Mouse (Mus musculus): ENCODE data around the gene Col18a1.

- TF ChIP-seq CTCF (IDR thresholded peaks at IDR 0.05), result no peak
- no peak for TF ChIP-seq EP300 (IDR thresholded peaks at IDR 0.05)
These were observed 132.9 kb downstream of the Col18a1 start for GRCm38 (mm10) chr10:77033323-77034025.

Measured in lung, postnatal 0 days (tissue).